18 mouse cellular contexts compared by ENCODE assay signal in the genomic region with DNA sequence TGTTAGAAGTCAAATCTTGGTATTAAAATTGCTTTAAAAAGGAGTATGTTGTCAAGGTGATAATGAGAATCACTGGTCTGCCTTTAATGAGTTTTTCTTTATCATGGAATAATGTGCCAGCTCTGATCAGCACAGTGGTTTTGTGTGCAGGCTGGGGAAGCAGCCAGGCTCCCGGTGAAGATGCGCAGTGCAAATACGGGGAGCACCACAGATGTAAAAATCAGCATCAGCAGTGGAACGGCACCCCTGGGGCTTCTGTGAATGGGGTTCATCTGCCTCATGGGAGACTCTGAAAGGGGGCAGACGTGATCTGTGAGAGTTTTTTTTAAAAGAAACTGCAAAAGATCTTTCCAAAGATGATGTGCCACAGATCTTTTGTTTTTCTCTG. TPM values are rescaled to one million over a fixed set of nuclear protein-coding genes. Genes with fewer than 3 reads are reported as not detected.
A peak's percentile ranks its signal among the peaks of the same experiment; 100 is the strongest.
DNase-seq lines count a peak whose midpoint lies in the region; ATAC-seq and TF ChIP-seq lines count a peak whose summit lies in the region.
"Had no signal": no experiment of that assay in that cellular context is flagged by ENCODE, and none has a peak within 500 bp of the region (broad histone marks: within the 10 kb centered on the region; RNA-seq: fewer than 3 reads in every experiment).

No protein-coding gene starts in this region.

- no peaks in the 10 kb centered on the region for H3K27me3 ChIP-seq in forebrain, embryonic 14.5 days (replicated peaks; ENCODE audit: control insufficient read depth, insufficient read depth, low read length)
- no peaks in the 10 kb centered on the region for H3K27me3 ChIP-seq in forebrain, postnatal 0 days (ENCODE audit: insufficient read depth, low read length)
- no peaks in the 10 kb centered on the region for H3K27me3 ChIP-seq in hindbrain, embryonic 14.5 days (ENCODE audit: control insufficient read depth, insufficient read depth, low read length)
- no peaks in the 10 kb centered on the region for H3K27me3 ChIP-seq in hindbrain, embryonic 10.5 days (ENCODE audit: insufficient read depth, poor library complexity, severe bottlenecking)
- H3K27me3 ChIP-seq: embryonic facial prominence, embryonic 15.5 days; heart, embryonic 13.5 days; liver, embryonic 13.5 days had no signal

- no peak overlapping the region for H3K4me2 ChIP-seq in forebrain, embryonic 14.5 days (ENCODE audit: low read length)
- no peak overlapping the region for H3K4me2 ChIP-seq in forebrain, postnatal 0 days (ENCODE audit: low read depth)
- no peak overlapping the region for H3K4me2 ChIP-seq in hindbrain, embryonic 14.5 days (replicated peaks)
- H3K4me2 ChIP-seq: embryonic facial prominence, embryonic 15.5 days; heart, embryonic 13.5 days; liver, embryonic 13.5 days had no signal

- peak; percentile 7 for DNase-seq in forebrain, embryonic 14.5 days (ENCODE audit: low spot score)
- no peak for DNase-seq in forebrain, postnatal 0 days
- no peak for DNase-seq in hindbrain, embryonic 14.5 days (ENCODE audit: low spot score)
- no peak for DNase-seq in hindbrain, embryonic 10.5 days (ENCODE audit: low spot score)
- DNase-seq in testis, postnatal 10 days (ENCODE audit: low spot score): peak; percentile 28
- no peak for DNase-seq in testis, postnatal 14 days (ENCODE audit: low spot score)
- no peak for DNase-seq in cerebellum, adult 9-11 months
- DNase-seq: adrenal gland, postnatal 14 days; cerebellum, adult 8-10 months; gastrocnemius, postnatal 10 days; heart, postnatal 14 days; kidney, postnatal 25 days; liver, embryonic 13.5 days; lung, adult 2 months; lung, postnatal 14 days; thymus, postnatal 36 days had no signal

- no peak for TF ChIP-seq CTCF in forebrain, postnatal 0 days (IDR thresholded peaks at IDR 0.05; ENCODE audit: low read depth)

- 0 out of 2 replicates have a peak overlapping the region, but pooled peaks have one; percentile 22 for H3K27ac ChIP-seq in forebrain, embryonic 14.5 days (ENCODE audit: low read depth, low read length)
- no peak overlapping the region for H3K27ac ChIP-seq in forebrain, postnatal 0 days (ENCODE audit: low read depth, low read length)
- peak overlapping the region; percentile 44 for H3K27ac ChIP-seq in hindbrain, embryonic 14.5 days
- H3K27ac ChIP-seq in hindbrain, embryonic 10.5 days: no peak overlapping the region
- H3K27ac ChIP-seq: embryonic facial prominence, embryonic 15.5 days; liver, embryonic 13.5 days had no signal

- peaks cover 7% of the 10 kb centered on the region; the same call in 1 of the 2 replicates for H3K4me1 ChIP-seq in forebrain, embryonic 14.5 days (ENCODE audit: control insufficient read depth, insufficient read depth, low read length)
- peaks cover 14% of the 10 kb centered on the region for H3K4me1 ChIP-seq in forebrain, postnatal 0 days (ENCODE audit: insufficient read depth)
- peaks cover 12% of the 10 kb centered on the region for H3K4me1 ChIP-seq in hindbrain, embryonic 14.5 days (replicated peaks; ENCODE audit: control insufficient read depth, insufficient read depth, low read length)
- 0 out of 2 replicates have a peak, but pooled peaks cover 7% of the 10 kb centered on the region for H3K4me1 ChIP-seq in hindbrain, embryonic 10.5 days (replicated peaks)

- no peaks in the 10 kb centered on the region for H3K9me3 ChIP-seq in forebrain, embryonic 14.5 days (replicated peaks; ENCODE audit: control insufficient read depth, low read length)
- no peaks in the 10 kb centered on the region for H3K9me3 ChIP-seq in forebrain, postnatal 0 days (ENCODE audit: low read length)
- no peaks in the 10 kb centered on the region for H3K9me3 ChIP-seq in hindbrain, embryonic 14.5 days (ENCODE audit: control insufficient read depth, low read length)
- H3K9me3 ChIP-seq in hindbrain, embryonic 10.5 days: no peaks in the 10 kb centered on the region
- H3K9me3 ChIP-seq: embryonic facial prominence, embryonic 15.5 days; heart, embryonic 13.5 days; liver, embryonic 13.5 days had no signal

- 55% methylated on average over 5 of the region's 5 CpGs for WGBS in forebrain, embryonic 14.5 days
- WGBS in forebrain, postnatal 0 days: 34% methylated on average over 5 of the region's 5 CpGs
- 40% methylated on average over 5 of the region's 5 CpGs for WGBS in hindbrain, embryonic 14.5 days
- 74% methylated on average over 5 of the region's 5 CpGs for WGBS in hindbrain, embryonic 10.5 days

- H3K9ac ChIP-seq in forebrain, embryonic 14.5 days (ENCODE audit: low read length): no peak overlapping the region
- no peak overlapping the region for H3K9ac ChIP-seq in forebrain, postnatal 0 days
- 0 out of 2 replicates have a peak overlapping the region, but pooled peaks have one; percentile 9 for H3K9ac ChIP-seq in hindbrain, embryonic 14.5 days
- H3K9ac ChIP-seq: embryonic facial prominence, embryonic 15.5 days; heart, embryonic 13.5 days; liver, embryonic 13.5 days had no signal

- no peak overlapping the region for H3K4me3 ChIP-seq in forebrain, embryonic 14.5 days (ENCODE audit: low read depth, low read length)
- H3K4me3 ChIP-seq in forebrain, postnatal 0 days (ENCODE audit: low read depth, low read length): no peak overlapping the region
- no peak overlapping the region for H3K4me3 ChIP-seq in hindbrain, embryonic 14.5 days (replicated peaks; ENCODE audit: low read length)
- no peak overlapping the region for H3K4me3 ChIP-seq in hindbrain, embryonic 10.5 days
- H3K4me3 ChIP-seq: embryonic facial prominence, embryonic 15.5 days; heart, embryonic 13.5 days; liver, embryonic 13.5 days had no signal

- no peaks in the 10 kb centered on the region for H3K36me3 ChIP-seq in forebrain, embryonic 14.5 days (ENCODE audit: control insufficient read depth, insufficient read depth, low read length)
- H3K36me3 ChIP-seq in forebrain, postnatal 0 days (ENCODE audit: insufficient read depth): peaks cover under 1% of the 10 kb centered on the region; the same call in 1 of the 2 replicates
- H3K36me3 ChIP-seq in hindbrain, embryonic 14.5 days (replicated peaks; ENCODE audit: control insufficient read depth, insufficient read depth): no peaks in the 10 kb centered on the region; the same call in none of the 2 replicates
- H3K36me3 ChIP-seq in hindbrain, embryonic 10.5 days: peaks cover 31% of the 10 kb centered on the region

- ATAC-seq in forebrain, embryonic 14.5 days: no peak
- no peak for ATAC-seq in forebrain, postnatal 0 days
- ATAC-seq in hindbrain, embryonic 14.5 days (ENCODE audit: low FRiP score): no peak

RNA-seq across cellular contexts. Expression of a gene that starts 56.3 kb away (rescaled TPM):
- polyA plus RNA-seq in forebrain, embryonic 14.5 days (2014; fragmentation: Nextera tagmentation; extraction: Ambion mirVana): 41.1 and 46.5 TPM in 2 replicates
- total RNA-seq in forebrain, postnatal 0 days (2014; rRNA removed): 51.2 and 60.0 TPM in 2 replicates
- polyA plus RNA-seq in forebrain, postnatal 0 days (2015; fragmentation: Nextera tagmentation; extraction: Ambion mirVana): 41.0 and 47.3 TPM in 2 replicates
- 45.4 and 47.5 TPM in 2 replicates for polyA plus RNA-seq in hindbrain, embryonic 14.5 days (2014; fragmentation: Nextera tagmentation; extraction: Ambion mirVana)
- polyA plus RNA-seq in hindbrain, embryonic 10.5 days (2016; fragmentation: Nextera tagmentation; extraction: Ambion mirVana): 12.7 and 12.8 TPM in 2 replicates

Comparison
In these comparisons a context has a peak if more than half of its experiments do, and no peak if none do; other contexts are left out.
1. DNase-seq: peak in forebrain, embryonic 14.5 days (single experiment) and testis, postnatal 10 days (single experiment); none in forebrain, postnatal 0 days (single experiment), hindbrain, embryonic 14.5 days (single experiment), hindbrain, embryonic 10.5 days (single experiment), testis, postnatal 14 days (single experiment) and cerebellum, adult 9-11 months (single experiment).
2. H3K27ac ChIP-seq: peak in forebrain, embryonic 14.5 days (single experiment) and hindbrain, embryonic 14.5 days (single experiment); none in forebrain, postnatal 0 days (single experiment) and hindbrain, embryonic 10.5 days (single experiment).